Mouse (Mus musculus): ENCODE results near the gene Kdelr2. TPM values are rescaled to one million over a fixed set of nuclear protein-coding genes. Genes with fewer than 3 reads are reported as not detected.

Kdelr2 gene
- 10 to 100 TPM; 47.2 to 47.9 TPM for total RNA-seq (2021)

GRCm38 (mm10) chr5:143403221-143404147 lies at the start of gene Kdelr2:
Gene Kdelr2, plus strand, starts transcription at chr5:143403838.
- peak; percentile 82 to 96 for DNase-seq (ENCODE audit: extremely low spot score in 1 of 2, low spot score in 2 of 2)
- intact Hi-C loops (cut with DNase I): no loop called here

- DNase-seq (ENCODE audit: extremely low spot score in 1 of 2, low spot score in 2 of 2): no peak
- intact Hi-C loops (cut with DNase I): no loop called here
Measured at GRCm38 (mm10) chr5:143356017-143356416, 47.6 kb upstream of the Kdelr2 start.

- intact Hi-C loops (cut with DNase I): no loop called here
Measured at GRCm38 (mm10) chr5:143356686-143357388, 46.8 kb upstream of the Kdelr2 start, which contains the start of gene Grid2ip. Gene Grid2ip, plus strand, starts transcription at chr5:143357338.

DNA sequence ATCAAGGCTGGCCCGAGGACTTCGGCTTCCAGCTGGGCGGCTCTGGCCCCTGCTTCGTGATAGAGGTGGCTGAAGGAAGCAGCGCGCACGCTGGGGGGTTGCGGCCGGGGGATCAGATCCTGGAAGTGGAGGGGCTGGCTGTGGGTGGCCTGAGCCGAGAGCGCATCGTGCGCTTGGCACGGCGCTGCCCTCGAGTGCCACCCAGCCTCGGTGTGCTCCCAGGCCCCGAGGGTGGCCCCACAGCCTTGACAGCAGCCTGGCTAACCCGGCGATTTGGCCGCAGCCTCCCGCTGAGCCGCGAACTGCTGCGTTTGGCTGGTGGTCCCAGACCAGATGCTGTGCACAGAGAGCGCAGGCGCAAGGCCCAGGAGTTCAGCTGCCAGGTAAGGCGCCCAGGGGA lies 46.1 kb upstream of the Kdelr2 start:
- intact Hi-C loops (cut with DNase I): no loop called here
- DNase-seq (ENCODE audit: extremely low spot score in 1 of 2, low spot score in 2 of 2): peak in 1 of 2 experiments; percentile 34

More at GRCm38 (mm10) chr5:143356686-143357388, 46.8 kb upstream of the Kdelr2 start, which contains the start of gene Grid2ip:
- DNase-seq (ENCODE audit: extremely low spot score in 1 of 2, low spot score in 2 of 2): no peak

DNA sequence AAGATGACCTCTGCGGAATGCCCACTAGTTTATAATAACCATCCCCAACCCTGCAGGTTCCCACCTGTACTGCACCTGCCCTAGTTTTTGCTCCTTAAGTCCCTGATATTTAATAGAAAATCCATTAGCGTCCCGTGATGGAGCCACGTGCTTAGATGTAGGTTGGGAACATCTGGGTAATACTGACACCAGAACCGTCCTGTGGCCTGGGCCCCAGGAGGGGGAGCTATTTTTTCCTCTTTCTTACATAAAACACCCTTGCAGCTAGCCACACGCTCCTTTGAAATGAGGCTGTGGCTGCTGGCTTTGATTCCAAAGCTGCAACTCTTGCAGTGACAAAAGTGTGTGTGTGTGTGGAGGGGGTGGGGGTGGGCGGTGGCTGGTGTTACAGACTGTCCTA lies 44.4 kb upstream of the Kdelr2 start:
- DNase-seq (ENCODE audit: extremely low spot score in 1 of 2, low spot score in 2 of 2): no peak
- intact Hi-C loops (cut with DNase I): no loop called here

DNA sequence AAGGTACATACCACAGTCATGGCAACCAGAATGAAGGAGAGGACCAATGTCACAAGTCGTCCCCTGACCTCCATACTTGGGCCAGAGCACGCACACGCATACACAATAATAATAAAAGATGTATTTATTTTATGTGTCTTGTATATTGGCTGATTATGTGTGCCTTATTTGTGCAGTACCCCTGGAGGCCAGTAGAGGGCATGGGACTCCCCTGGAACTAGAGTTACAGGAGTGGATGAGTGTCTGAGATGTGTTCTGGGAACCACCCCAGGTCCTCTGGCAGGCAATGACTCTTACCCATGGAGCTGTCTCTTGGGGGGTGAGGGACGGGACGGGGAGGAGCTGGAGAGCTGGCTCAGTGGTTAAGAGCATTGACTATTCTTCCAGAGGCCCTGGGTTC lies 43.6 kb upstream of the Kdelr2 start:
- intact Hi-C loops (cut with DNase I): no loop called here
- no peak for DNase-seq (ENCODE audit: extremely low spot score in 1 of 2, low spot score in 2 of 2)

GRCm38 (mm10) chr5:143361428-143361827 lies 42.2 kb upstream of the Kdelr2 start:
- intact Hi-C loops (cut with DNase I): no loop called here
- DNase-seq (ENCODE audit: extremely low spot score in 1 of 2, low spot score in 2 of 2): no peak

DNA sequence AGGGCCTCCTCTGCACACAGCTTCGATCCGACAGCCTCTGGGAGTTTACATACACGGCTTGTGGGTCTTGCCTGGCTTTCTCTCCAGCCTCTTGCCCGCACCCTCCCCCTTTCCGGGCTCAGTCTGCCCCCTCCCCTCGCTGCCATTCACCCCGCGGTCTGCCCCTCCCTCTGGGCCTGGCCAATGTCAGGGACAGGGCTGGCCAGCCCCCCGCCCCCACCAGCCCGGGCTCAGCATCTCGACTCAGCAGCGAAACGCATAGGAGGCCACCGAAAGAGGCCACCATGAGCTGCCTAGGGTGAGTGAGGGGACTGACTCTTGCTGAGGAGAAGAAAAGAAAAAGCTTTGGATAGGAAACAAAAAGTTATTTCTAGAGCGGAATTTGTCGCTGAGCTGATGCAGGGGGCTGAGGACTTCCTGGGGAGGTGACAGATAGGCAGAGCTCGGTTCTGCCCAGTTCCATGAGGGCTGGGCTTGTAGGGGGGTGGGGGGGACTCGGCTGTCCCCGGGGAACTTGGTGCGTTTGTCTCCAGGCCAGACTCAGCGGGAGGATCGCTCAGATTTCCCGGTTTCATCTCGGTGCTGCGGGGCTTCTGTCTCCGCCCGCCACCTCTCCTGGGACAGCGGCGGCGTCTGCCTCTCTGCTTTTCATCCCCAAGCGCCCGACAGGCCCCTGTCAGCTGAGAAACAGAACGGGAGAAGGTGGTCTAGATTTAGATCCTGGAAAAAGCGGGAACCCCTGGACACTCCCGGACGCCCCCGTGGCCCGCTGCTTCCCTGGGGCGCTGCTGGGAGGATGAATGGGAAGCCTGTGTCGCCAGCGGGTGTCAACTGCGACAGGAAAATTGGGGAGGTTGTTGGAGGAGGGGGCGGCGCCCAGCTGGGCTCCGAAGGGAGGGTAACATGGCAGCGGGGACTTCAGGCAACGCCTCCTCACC lies 39.7 kb upstream of the Kdelr2 start:
- peak in 1 of 2 experiments; percentile 79 for DNase-seq (ENCODE audit: extremely low spot score in 1 of 2, low spot score in 2 of 2)
- intact Hi-C loops (cut with DNase I): no loop called here

DNA sequence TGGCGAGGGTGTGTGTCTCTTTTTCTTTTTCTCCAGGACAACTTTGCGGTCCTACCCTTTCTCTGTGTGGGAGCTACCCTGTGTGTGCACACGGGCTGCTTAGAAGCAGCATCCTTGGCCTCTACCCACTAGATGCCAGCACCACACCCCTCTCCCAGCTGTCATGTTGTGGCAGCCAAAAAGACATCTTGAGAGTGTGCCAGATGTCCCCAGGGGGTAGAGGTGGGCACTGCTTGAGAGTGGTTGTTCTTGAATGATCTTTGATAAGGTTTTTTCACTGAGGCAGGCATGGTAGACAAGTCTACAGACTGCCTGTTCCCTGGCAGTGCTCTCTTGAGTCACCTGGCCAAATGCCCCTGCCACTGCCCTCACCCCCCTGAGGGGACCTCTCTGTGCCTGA lies 35.7 kb upstream of the Kdelr2 start:
- intact Hi-C loops (cut with DNase I): no loop called here
- no peak for DNase-seq (ENCODE audit: extremely low spot score in 1 of 2, low spot score in 2 of 2)

DNA sequence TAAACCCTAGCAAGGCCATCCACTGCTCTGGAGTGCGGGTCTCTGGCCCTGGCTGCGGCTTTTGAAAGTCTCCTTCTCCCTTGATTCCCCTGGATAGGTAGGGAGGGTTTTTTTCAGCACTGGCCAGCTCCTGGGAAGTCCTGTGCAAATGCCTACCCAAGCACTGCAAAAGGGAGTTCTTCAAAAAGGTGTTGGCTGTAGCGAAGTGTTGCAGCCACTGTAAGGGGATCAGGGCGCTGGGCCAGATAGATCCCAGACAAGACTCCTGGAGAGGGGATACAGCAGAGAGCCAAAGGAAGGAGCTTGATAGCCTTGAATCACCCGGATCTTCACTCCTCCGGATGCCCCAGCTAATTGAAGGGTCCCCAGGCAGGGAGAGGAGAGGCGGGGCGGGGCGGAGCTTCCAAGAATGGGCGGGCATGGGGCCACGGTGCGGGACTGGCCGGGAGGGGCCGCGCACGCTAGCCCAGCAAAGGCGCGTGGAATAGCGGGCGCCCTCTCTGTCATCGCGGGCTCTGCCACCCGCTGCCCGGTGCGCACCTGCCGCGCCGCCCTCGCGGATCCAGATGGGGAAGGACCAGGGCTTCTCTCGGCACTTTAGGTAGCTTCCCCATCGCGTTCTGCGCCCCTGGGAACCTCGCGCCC lies 33.9 kb upstream of the Kdelr2 start:
- intact Hi-C loops (cut with DNase I): no loop called here
- DNase-seq (ENCODE audit: extremely low spot score in 1 of 2, low spot score in 2 of 2): peak in 1 of 2 experiments; percentile 49

DNA sequence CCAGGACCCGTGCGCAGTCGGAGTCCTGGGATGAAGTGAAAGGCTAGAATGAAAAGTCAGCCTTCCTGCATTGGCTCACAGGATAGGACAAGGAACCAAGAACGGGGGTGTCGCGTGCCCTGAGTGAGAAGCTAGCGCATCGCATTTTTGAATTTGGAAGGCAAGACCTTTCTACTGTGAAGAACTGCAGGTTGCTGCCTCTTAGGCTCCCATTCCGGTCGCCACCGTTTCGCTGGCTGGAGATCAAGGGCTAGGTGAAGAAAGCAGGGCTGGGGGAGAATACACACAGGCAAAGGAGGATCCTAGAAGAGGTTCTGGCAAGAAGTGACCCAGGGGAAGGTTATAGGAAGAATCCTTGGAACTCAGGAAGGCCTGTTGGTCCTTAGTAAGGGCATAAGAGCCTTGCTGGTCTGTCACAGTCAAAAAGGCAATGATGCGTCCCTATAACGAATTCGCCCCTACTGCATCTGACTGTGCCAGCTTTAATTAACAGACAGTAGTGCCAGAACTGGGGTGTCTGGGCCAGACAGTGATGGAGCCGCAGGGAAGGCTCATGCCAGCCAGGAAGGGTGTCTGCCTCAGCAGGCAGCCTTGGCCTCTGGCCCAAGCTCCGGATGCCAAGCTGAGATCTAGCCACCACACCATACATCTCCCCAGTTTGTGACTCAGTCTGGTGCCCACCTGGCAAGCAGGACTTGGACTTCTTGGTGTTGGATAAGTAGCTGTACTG lies 33.1 kb upstream of the Kdelr2 start:
- intact Hi-C loops (cut with DNase I): no loop called here

DNA sequence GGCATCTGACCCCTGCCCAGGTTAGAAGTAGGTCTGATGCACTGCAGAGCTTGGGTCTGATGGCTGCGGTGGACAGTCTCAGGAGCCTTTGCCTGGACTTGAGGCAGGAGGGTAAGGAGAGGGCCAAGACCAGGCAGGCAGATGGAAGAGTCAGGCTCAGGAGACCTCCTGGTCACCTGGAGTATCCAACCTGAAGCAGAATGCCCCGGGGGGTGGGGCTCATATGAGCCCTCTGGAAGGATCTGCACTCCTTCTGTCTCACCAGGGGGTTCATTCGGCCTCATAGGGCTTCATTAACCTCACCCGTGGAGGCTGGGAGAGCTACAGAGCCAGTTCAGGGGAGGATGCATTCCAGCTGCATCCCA lies 32.5 kb upstream of the Kdelr2 start:
- no peak for DNase-seq (ENCODE audit: extremely low spot score in 1 of 2, low spot score in 2 of 2)
- intact Hi-C loops (cut with DNase I): no loop called here

More for the DNA sequence above, 33.1 kb upstream of the Kdelr2 start:
- no peak for DNase-seq (ENCODE audit: extremely low spot score in 1 of 2, low spot score in 2 of 2)

- intact Hi-C loops (cut with DNase I): no loop called here
Measured at GRCm38 (mm10) chr5:143372818-143373217, 30.8 kb upstream of the Kdelr2 start.

DNA sequence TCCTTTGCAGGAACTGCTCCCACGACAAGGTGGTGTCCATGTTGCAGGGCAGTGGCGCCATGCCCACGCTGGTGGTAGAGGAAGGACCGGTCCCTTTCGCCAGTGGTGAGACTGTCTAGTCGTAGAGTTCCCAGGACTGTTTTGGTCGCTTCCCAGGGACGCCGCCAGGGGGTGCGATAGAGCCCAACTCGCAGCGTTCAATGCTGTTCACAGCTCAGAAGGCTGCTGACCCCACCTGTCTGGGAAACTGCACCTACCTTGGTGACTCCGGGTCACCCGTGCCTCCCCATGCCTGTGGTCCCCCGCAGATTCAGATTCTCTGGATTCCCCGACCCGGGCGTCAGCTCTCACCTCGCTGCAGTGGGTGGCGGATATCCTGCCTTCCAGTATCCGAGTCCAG lies 28.4 kb upstream of the Kdelr2 start:
- intact Hi-C loops (cut with DNase I): no loop called here
- DNase-seq (ENCODE audit: extremely low spot score in 1 of 2, low spot score in 2 of 2): peak; percentile 42 to 69

More at GRCm38 (mm10) chr5:143372818-143373217, 30.8 kb upstream of the Kdelr2 start:
- peak in 1 of 2 experiments; percentile 56 for DNase-seq (ENCODE audit: extremely low spot score in 1 of 2, low spot score in 2 of 2)

- DNase-seq (ENCODE audit: extremely low spot score in 1 of 2, low spot score in 2 of 2): no peak
- intact Hi-C loops (cut with DNase I): no loop called here
Measured at GRCm38 (mm10) chr5:143376156-143376555, 27.5 kb upstream of the Kdelr2 start.

- intact Hi-C loops (cut with DNase I): no loop called here
- DNase-seq (ENCODE audit: extremely low spot score in 1 of 2, low spot score in 2 of 2): peak in 1 of 2 experiments; percentile 33
Measured at GRCm38 (mm10) chr5:143386797-143387621, 16.6 kb upstream of the Kdelr2 start.

DNA sequence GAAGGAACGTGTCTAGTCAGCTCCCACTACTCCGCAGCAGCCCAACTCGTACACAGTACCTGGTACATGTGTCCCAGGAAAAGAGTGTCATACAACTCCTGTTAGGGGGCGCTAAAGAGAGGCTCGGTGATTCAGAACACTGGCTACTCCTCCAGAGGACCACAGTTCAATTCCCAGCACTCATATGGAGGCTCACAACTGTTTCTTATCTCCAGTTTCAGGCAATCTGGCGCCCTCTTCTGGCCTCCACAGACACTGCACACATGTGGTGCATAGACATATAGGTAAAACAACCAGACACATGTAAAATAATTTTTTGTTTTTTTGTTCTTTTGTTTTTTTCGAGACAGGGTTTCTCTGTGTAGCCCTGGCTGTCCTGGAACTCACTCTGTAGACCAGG lies 9.5 kb upstream of the Kdelr2 start:
- DNase-seq (ENCODE audit: extremely low spot score in 1 of 2, low spot score in 2 of 2): no peak

More for the DNA sequence above, 9.5 kb upstream of the Kdelr2 start:
- intact Hi-C loops (cut with DNase I): no loop called here
